In genomic region chr13:105291816-105292215, GRCm38 (mm10) we compare ENCODE assay signal across 8 mouse cellular contexts. TPM values are rescaled to one million over a fixed set of nuclear protein-coding genes. Genes with fewer than 3 reads are reported as not detected.
DNase-seq lines count a peak whose midpoint lies in the region; ATAC-seq lines count a peak whose summit lies in the region.

No protein-coding gene starts in this region.

- no peak overlapping the region for H3K4me3 ChIP-seq in limb, embryonic 11.5 days (ENCODE audit: low read depth, low read length)
- no peak overlapping the region for H3K4me3 ChIP-seq in limb, embryonic 10.5 days
- H3K4me3 ChIP-seq in limb, embryonic 13.5 days = peak overlapping the region; percentile 14; the same call in 1 of the 2 replicates
- no peak overlapping the region for H3K4me3 ChIP-seq in neural tube, embryonic 14.5 days (ENCODE audit: low read depth, low read length)

- no peak overlapping the region for H3K9ac ChIP-seq in limb, embryonic 11.5 days (ENCODE audit: low read length)
- peak overlapping the region; percentile 39; the same call in 1 of the 2 replicates for H3K9ac ChIP-seq in limb, embryonic 13.5 days
- no peak overlapping the region for H3K9ac ChIP-seq in neural tube, embryonic 14.5 days (replicated peaks; ENCODE audit: low read depth, low read length)

- H3K27me3 ChIP-seq in limb, embryonic 11.5 days (ENCODE audit: control insufficient read depth, insufficient read depth, low read length) = no peaks in the 10 kb centered on the region
- peaks cover 26% of the 10 kb centered on the region for H3K27me3 ChIP-seq in limb, embryonic 10.5 days (ENCODE audit: low read depth, poor library complexity, severe bottlenecking)
- no peaks in the 10 kb centered on the region for H3K27me3 ChIP-seq in limb, embryonic 13.5 days
- H3K27me3 ChIP-seq in neural tube, embryonic 14.5 days (ENCODE audit: control insufficient read depth, insufficient read depth, low read length) = no peaks in the 10 kb centered on the region

- DNase-seq in limb, embryonic 11.5 days (ENCODE audit: low spot score) = peak; percentile 40
- DNase-seq in limb, embryonic 10.5 days (ENCODE audit: low spot score) = no peak
- DNase-seq in cerebellum, adult 9-11 months = peak; percentile 24
- peak; percentile 5 for DNase-seq in kidney, adult 9 months

- no peak for ATAC-seq in limb, embryonic 11.5 days (ENCODE audit: insufficient number of reproducible peaks, low FRiP score, low TSS enrichment, low read depth)
- peak; percentile 54 for ATAC-seq in granulocyte monocyte progenitor cell, adult 5-6 weeks (replicated peaks; ENCODE audit: poor library complexity, severe bottlenecking)
- ATAC-seq in limb, embryonic 13.5 days (ENCODE audit: low FRiP score, low read depth) = 0 out of 2 replicates have a peak, but pooled peaks have one; percentile 12
- peak; percentile 6; the same call in 1 of the 2 replicates for ATAC-seq in neural tube, embryonic 14.5 days (ENCODE audit: low read depth)
- no peak for ATAC-seq in activated CD4-positive, CD25-positive, alpha-beta regulatory T cell, adult 4 months

- H3K4me2 ChIP-seq in limb, embryonic 11.5 days (ENCODE audit: low read depth, severe bottlenecking) = no peak overlapping the region
- peak overlapping the region; percentile 49 for H3K4me2 ChIP-seq in limb, embryonic 13.5 days (replicated peaks)
- H3K4me2 ChIP-seq in neural tube, embryonic 14.5 days (ENCODE audit: low read depth, low read length) = peak overlapping the region; percentile 11; the same call in 1 of the 2 replicates

- H3K27ac ChIP-seq in limb, embryonic 11.5 days (replicated peaks; ENCODE audit: low read depth, low read length) = no peak overlapping the region
- H3K27ac ChIP-seq in limb, embryonic 10.5 days = no peak overlapping the region
- peak overlapping the region; percentile 29; the same call in 1 of the 2 replicates for H3K27ac ChIP-seq in limb, embryonic 13.5 days
- H3K27ac ChIP-seq in neural tube, embryonic 14.5 days (ENCODE audit: low read depth, low read length) = no peak overlapping the region

- WGBS in limb, embryonic 11.5 days = 48% methylated on average over 4 of the region's 4 CpGs
- WGBS in limb, embryonic 10.5 days = 51% methylated on average over 4 of the region's 4 CpGs
- 23% methylated on average over 4 of the region's 4 CpGs for WGBS in limb, embryonic 13.5 days
- 28% methylated on average over 4 of the region's 4 CpGs for WGBS in neural tube, embryonic 14.5 days

- H3K9me3 ChIP-seq in limb, embryonic 11.5 days (ENCODE audit: control insufficient read depth, low read length) = no peaks in the 10 kb centered on the region
- H3K9me3 ChIP-seq in limb, embryonic 10.5 days (replicated peaks) = no peaks in the 10 kb centered on the region
- no peaks in the 10 kb centered on the region for H3K9me3 ChIP-seq in limb, embryonic 13.5 days
- H3K9me3 ChIP-seq in neural tube, embryonic 14.5 days (ENCODE audit: control insufficient read depth, low read length) = no peaks in the 10 kb centered on the region

- no peaks in the 10 kb centered on the region for H3K4me1 ChIP-seq in limb, embryonic 11.5 days (ENCODE audit: control insufficient read depth, insufficient read depth, low read length)
- H3K4me1 ChIP-seq in limb, embryonic 10.5 days = peaks cover 5% of the 10 kb centered on the region; the same call in 1 of the 2 replicates
- H3K4me1 ChIP-seq in limb, embryonic 13.5 days = peaks cover 20% of the 10 kb centered on the region
- peaks cover 13% of the 10 kb centered on the region; the same call in 1 of the 2 replicates for H3K4me1 ChIP-seq in neural tube, embryonic 14.5 days (ENCODE audit: control insufficient read depth, insufficient read depth, low read length)

- no peaks in the 10 kb centered on the region for H3K36me3 ChIP-seq in limb, embryonic 11.5 days (ENCODE audit: control insufficient read depth, insufficient read depth, low read length)
- H3K36me3 ChIP-seq in limb, embryonic 10.5 days = no peaks in the 10 kb centered on the region
- peaks cover 7% of the 10 kb centered on the region; the same call in 1 of the 2 replicates for H3K36me3 ChIP-seq in limb, embryonic 13.5 days
- H3K36me3 ChIP-seq in neural tube, embryonic 14.5 days (ENCODE audit: control insufficient read depth, insufficient read depth, low read length) = no peaks in the 10 kb centered on the region

RNA-seq across cellular contexts. Expression of gene Rnf180, which starts 2.8 kb away (rescaled TPM):
- polyA plus RNA-seq in limb, embryonic 11.5 days (2014; fragmentation: Nextera tagmentation; extraction: Ambion mirVana) = 4.8 and 5.9 TPM in 2 replicates
- polyA plus RNA-seq in limb, embryonic 10.5 days (2016; fragmentation: Nextera tagmentation; extraction: Ambion mirVana) = 3.1 and 3.8 TPM in 2 replicates
- 2.7 and 3.7 TPM in 2 replicates for total RNA-seq in granulocyte monocyte progenitor cell, adult 5-6 weeks (2014; fragmentation: Nextera tagmentation)
- total RNA-seq in granulocyte monocyte progenitor cell, adult 5-6 weeks (2017) = 1.3 and 2.9 TPM in 2 replicates
- 10.1 and 10.3 TPM in 2 replicates for polyA plus RNA-seq in limb, embryonic 13.5 days (2015; fragmentation: Nextera tagmentation; extraction: Ambion mirVana)
- 29.3 and 36.9 TPM in 2 replicates for polyA plus RNA-seq in neural tube, embryonic 14.5 days (2014; fragmentation: Nextera tagmentation; extraction: Ambion mirVana)
- under 1 TPM in 1 of 2 experiments, not detected in 1; 0.27 TPM for polyA plus RNA-seq in activated CD4-positive, CD25-positive, alpha-beta regulatory T cell, adult 4 months (2017; shearing (Covaris generic))

Comparison
In these comparisons a context has a peak if more than half of its experiments do, and no peak if none do; other contexts are left out.
1. ATAC-seq: peak in granulocyte monocyte progenitor cell, adult 5-6 weeks (single experiment), limb, embryonic 13.5 days (single experiment) and neural tube, embryonic 14.5 days (single experiment); none in limb, embryonic 11.5 days (single experiment) and activated CD4-positive, CD25-positive, alpha-beta regulatory T cell, adult 4 months (single experiment).